ENCODE assay signal across 8 mouse cellular contexts in the genomic region with DNA sequence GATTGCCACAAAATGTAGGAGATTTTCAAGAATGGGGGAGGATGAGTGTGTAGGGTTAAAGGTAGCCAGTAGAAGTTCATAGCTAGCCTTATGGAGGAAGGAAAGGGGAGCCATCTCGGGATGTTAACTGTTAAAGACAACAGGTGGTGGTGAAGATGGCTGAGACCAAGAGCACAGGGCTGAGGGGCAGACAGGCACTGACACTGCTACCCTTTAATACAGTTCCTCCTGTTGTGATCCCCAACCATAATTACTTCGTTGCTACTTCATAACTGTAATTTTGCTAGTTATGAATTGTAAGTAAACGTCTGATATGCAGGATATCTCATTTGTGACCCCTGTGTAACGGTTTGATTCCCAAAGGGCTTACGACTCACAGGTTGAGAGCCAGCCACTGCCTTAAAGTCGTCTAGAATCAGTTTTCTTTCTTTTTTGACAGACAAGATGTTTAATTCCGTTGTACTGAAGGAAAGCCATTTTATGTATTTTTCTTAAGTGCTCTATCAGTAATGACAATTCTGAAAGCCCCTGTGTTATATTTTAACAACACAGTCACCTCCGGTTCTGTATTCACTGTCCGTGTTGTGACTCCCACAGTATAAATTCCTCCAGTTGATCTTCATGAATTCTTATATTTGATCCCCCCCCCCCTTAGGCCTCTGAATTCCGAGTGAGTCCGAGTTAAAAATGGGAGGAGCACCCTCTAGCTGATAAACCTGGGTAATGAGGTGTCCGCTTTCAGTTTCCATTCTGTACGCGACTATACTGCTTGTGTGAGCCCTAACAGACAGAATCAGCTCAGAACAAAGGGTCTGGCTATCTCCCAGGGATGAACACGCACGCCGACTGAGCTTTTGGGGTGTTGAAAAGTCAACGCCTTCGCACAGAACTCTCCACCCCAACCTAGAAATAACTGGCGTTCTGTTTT. TPM values are rescaled to one million over a fixed set of nuclear protein-coding genes. Genes with fewer than 3 reads are reported as not detected.
DNase-seq lines count a peak whose midpoint lies in the region; ATAC-seq lines count a peak whose summit lies in the region.

No protein-coding gene starts in this region.

- 0 out of 2 replicates have a peak, but pooled peaks have one; percentile 3 for ATAC-seq in cerebellum, adult (ENCODE audit: insufficient number of reproducible peaks, low FRiP score, low TSS enrichment)
- ATAC-seq in neural tube, embryonic 11.5 days (ENCODE audit: insufficient read depth, low FRiP score, low TSS enrichment): 0 out of 2 replicates have a peak, but pooled peaks have one; percentile 7
- peak; percentile 54 for ATAC-seq in hindbrain, embryonic 16.5 days
- ATAC-seq in midbrain, embryonic 11.5 days (ENCODE audit: low FRiP score): peak; percentile 23

- peak overlapping the region; percentile 92 for H3K4me2 ChIP-seq in neural tube, embryonic 11.5 days (ENCODE audit: low read depth)
- peak overlapping the region; percentile 86 for H3K4me2 ChIP-seq in hindbrain, embryonic 16.5 days (ENCODE audit: low read length)
- H3K4me2 ChIP-seq in midbrain, embryonic 11.5 days: peak overlapping the region; percentile 65

- peak overlapping the region; percentile 93 for H3K4me3 ChIP-seq in neural tube, embryonic 11.5 days (ENCODE audit: low read depth, low read length)
- peak overlapping the region; percentile 90 for H3K4me3 ChIP-seq in hindbrain, embryonic 16.5 days (ENCODE audit: low read length)
- H3K4me3 ChIP-seq in midbrain, embryonic 11.5 days (ENCODE audit: low read depth, low read length): peak overlapping the region; percentile 89

- peak overlapping the region; percentile 98 for H3K27ac ChIP-seq in neural tube, embryonic 11.5 days (ENCODE audit: low read depth, low read length)
- H3K27ac ChIP-seq in hindbrain, embryonic 16.5 days (ENCODE audit: low read depth, low read length): peak overlapping the region; percentile 99
- H3K27ac ChIP-seq in midbrain, embryonic 11.5 days (ENCODE audit: low read depth, low read length): peak overlapping the region; percentile 97

- WGBS in neural tube, embryonic 11.5 days: 22% methylated on average over 20 of the region's 20 CpGs
- 16% methylated on average over 20 of the region's 20 CpGs for WGBS in hindbrain, embryonic 16.5 days
- 25% methylated on average over 20 of the region's 20 CpGs for WGBS in midbrain, embryonic 11.5 days

- no peaks in the 10 kb centered on the region for H3K9me3 ChIP-seq in neural tube, embryonic 11.5 days (ENCODE audit: control insufficient read depth, low read length)
- no peaks in the 10 kb centered on the region for H3K9me3 ChIP-seq in hindbrain, embryonic 16.5 days (ENCODE audit: control insufficient read depth, low read length)
- H3K9me3 ChIP-seq in midbrain, embryonic 11.5 days (ENCODE audit: control insufficient read depth, low read length): no peaks in the 10 kb centered on the region

- H3K36me3 ChIP-seq in neural tube, embryonic 11.5 days (ENCODE audit: control insufficient read depth, insufficient read depth, low read length): peaks cover 17% of the 10 kb centered on the region
- peaks cover 18% of the 10 kb centered on the region for H3K36me3 ChIP-seq in hindbrain, embryonic 16.5 days (ENCODE audit: control insufficient read depth, insufficient read depth, low read length)
- peaks cover 10% of the 10 kb centered on the region for H3K36me3 ChIP-seq in midbrain, embryonic 11.5 days (ENCODE audit: control insufficient read depth, insufficient read depth, low read length)

- H3K27me3 ChIP-seq in neural tube, embryonic 11.5 days (ENCODE audit: control insufficient read depth, insufficient read depth, low read length): no peaks in the 10 kb centered on the region
- no peaks in the 10 kb centered on the region for H3K27me3 ChIP-seq in hindbrain, embryonic 16.5 days (replicated peaks; ENCODE audit: control insufficient read depth, insufficient read depth, low read length)
- H3K27me3 ChIP-seq in midbrain, embryonic 11.5 days (ENCODE audit: control insufficient read depth, insufficient read depth, low read length): no peaks in the 10 kb centered on the region

- peaks cover 10% of the 10 kb centered on the region for H3K4me1 ChIP-seq in neural tube, embryonic 11.5 days (ENCODE audit: control insufficient read depth, insufficient read depth, low read length)
- H3K4me1 ChIP-seq in hindbrain, embryonic 16.5 days (ENCODE audit: control insufficient read depth, insufficient read depth, low read depth, low read length): peaks cover 21% of the 10 kb centered on the region
- peaks cover 16% of the 10 kb centered on the region for H3K4me1 ChIP-seq in midbrain, embryonic 11.5 days (ENCODE audit: control insufficient read depth, insufficient read depth, low read length)

- H3K9ac ChIP-seq in neural tube, embryonic 11.5 days (ENCODE audit: low read length): peak overlapping the region; percentile 93
- peak overlapping the region; percentile 91 for H3K9ac ChIP-seq in hindbrain, embryonic 16.5 days (ENCODE audit: low read depth, low read length)
- peak overlapping the region; percentile 94 for H3K9ac ChIP-seq in midbrain, embryonic 11.5 days (ENCODE audit: low read length)

- no peak for DNase-seq in cerebellum, postnatal 14 days
- DNase-seq in neural tube, embryonic 11.5 days (ENCODE audit: low spot score): no peak
- no peak for DNase-seq in neural tube, embryonic 10.5 days (ENCODE audit: extremely low spot score, low spot score)
- peak; percentile 87 for DNase-seq in midbrain, embryonic 11.5 days (ENCODE audit: low spot score, missing footprints)
- DNase-seq in adrenal gland, postnatal 10 days: no peak
- no peak for DNase-seq in adrenal gland, postnatal 25 days

RNA-seq across cellular contexts. Expression of a gene that starts 0.7 kb away (rescaled TPM):
- 34.4 and 36.7 TPM in 2 replicates for polyA plus RNA-seq in neural tube, embryonic 11.5 days (2014; fragmentation: Nextera tagmentation; extraction: Ambion mirVana)
- polyA plus RNA-seq in hindbrain, embryonic 16.5 days (2015; fragmentation: Nextera tagmentation; extraction: Ambion mirVana): 29.0 and 38.4 TPM in 2 replicates
- polyA plus RNA-seq in midbrain, embryonic 11.5 days (2014; fragmentation: Nextera tagmentation; extraction: Ambion mirVana): 18.6 and 23.1 TPM in 2 replicates
- total RNA-seq in adrenal gland, postnatal 10 days (2021): 10 to 100 TPM; 40.5 to 43.7 TPM
- 59.7 and 65.6 TPM in 2 replicates for total RNA-seq in adrenal gland, postnatal 25 days (2021)

RNA-seq across cellular contexts. Expression of a gene that starts 12.0 kb away (rescaled TPM):
- polyA plus RNA-seq in neural tube, embryonic 11.5 days (2014; fragmentation: Nextera tagmentation; extraction: Ambion mirVana): 81.9 and 84.8 TPM in 2 replicates
- polyA plus RNA-seq in hindbrain, embryonic 16.5 days (2015; fragmentation: Nextera tagmentation; extraction: Ambion mirVana): 62.4 and 68.8 TPM in 2 replicates
- 88.0 and 92.5 TPM in 2 replicates for polyA plus RNA-seq in midbrain, embryonic 11.5 days (2014; fragmentation: Nextera tagmentation; extraction: Ambion mirVana)
- total RNA-seq in adrenal gland, postnatal 10 days (2021): 10 to 100 TPM; 58.2 to 59.4 TPM
- 65.2 and 65.7 TPM in 2 replicates for total RNA-seq in adrenal gland, postnatal 25 days (2021)

RNA-seq across cellular contexts. Expression of a gene that starts 12.0 kb away (rescaled TPM):
- 789 and 790 TPM in 2 replicates for polyA plus RNA-seq in neural tube, embryonic 11.5 days (2014; fragmentation: Nextera tagmentation; extraction: Ambion mirVana)
- 471 and 479 TPM in 2 replicates for polyA plus RNA-seq in hindbrain, embryonic 16.5 days (2015; fragmentation: Nextera tagmentation; extraction: Ambion mirVana)
- polyA plus RNA-seq in midbrain, embryonic 11.5 days (2014; fragmentation: Nextera tagmentation; extraction: Ambion mirVana): 717 and 781 TPM in 2 replicates
- 1,000 to 10,000 TPM; 1,154 to 1,182 TPM for total RNA-seq in adrenal gland, postnatal 10 days (2021)
- total RNA-seq in adrenal gland, postnatal 25 days (2021): 891 and 1,016 TPM in 2 replicates

RNA-seq across cellular contexts. Expression of a gene that starts 15.4 kb away (rescaled TPM):
- polyA plus RNA-seq in neural tube, embryonic 11.5 days (2014; fragmentation: Nextera tagmentation; extraction: Ambion mirVana): 36.7 and 40.0 TPM in 2 replicates
- 31.5 and 35.2 TPM in 2 replicates for polyA plus RNA-seq in hindbrain, embryonic 16.5 days (2015; fragmentation: Nextera tagmentation; extraction: Ambion mirVana)
- 39.5 and 40.0 TPM in 2 replicates for polyA plus RNA-seq in midbrain, embryonic 11.5 days (2014; fragmentation: Nextera tagmentation; extraction: Ambion mirVana)
- 10 to 100 TPM; 21.6 to 26.1 TPM for total RNA-seq in adrenal gland, postnatal 10 days (2021)
- 34.6 TPM in 2 replicates for total RNA-seq in adrenal gland, postnatal 25 days (2021)

RNA-seq across cellular contexts. Expression of a gene that starts 22.5 kb away (rescaled TPM):
- polyA plus RNA-seq in neural tube, embryonic 11.5 days (2014; fragmentation: Nextera tagmentation; extraction: Ambion mirVana): 39.6 and 42.9 TPM in 2 replicates
- polyA plus RNA-seq in hindbrain, embryonic 16.5 days (2015; fragmentation: Nextera tagmentation; extraction: Ambion mirVana): 61.3 and 64.6 TPM in 2 replicates
- 35.7 and 39.6 TPM in 2 replicates for polyA plus RNA-seq in midbrain, embryonic 11.5 days (2014; fragmentation: Nextera tagmentation; extraction: Ambion mirVana)
- total RNA-seq in adrenal gland, postnatal 10 days (2021): 10 to 100 TPM; 14.3 to 15.9 TPM
- 59.9 and 66.0 TPM in 2 replicates for total RNA-seq in adrenal gland, postnatal 25 days (2021)

Comparison
In these comparisons a context has a peak if more than half of its experiments do, and no peak if none do; other contexts are left out.
1. ATAC-seq: peak in every context shown above with its lines; median percentile 54 in hindbrain, embryonic 16.5 days; 23 in midbrain, embryonic 11.5 days; 7 in neural tube, embryonic 11.5 days; 3 in cerebellum, adult.